Mouse (Mus musculus): ENCODE measurements around the gene Mafg. TPM values are rescaled to one million over a fixed set of nuclear protein-coding genes. Genes with fewer than 3 reads are reported as not detected.

Mafg gene
- total RNA-seq (2012; rRNA removed) = 26.5 and 29.7 TPM in 2 replicates
- polyA plus RNA-seq (2012; ENCODE audit: insufficient read depth in 1 of 2, insufficient read length in 2 of 2, low read depth in 1 of 2, low replicate concordance in 2 of 2, missing spikeins in 1 of 2) = 100 to 1,000 TPM in 1 of 2 experiments, 10 to 100 TPM in 1; 54.0 to 113 TPM

DNA sequence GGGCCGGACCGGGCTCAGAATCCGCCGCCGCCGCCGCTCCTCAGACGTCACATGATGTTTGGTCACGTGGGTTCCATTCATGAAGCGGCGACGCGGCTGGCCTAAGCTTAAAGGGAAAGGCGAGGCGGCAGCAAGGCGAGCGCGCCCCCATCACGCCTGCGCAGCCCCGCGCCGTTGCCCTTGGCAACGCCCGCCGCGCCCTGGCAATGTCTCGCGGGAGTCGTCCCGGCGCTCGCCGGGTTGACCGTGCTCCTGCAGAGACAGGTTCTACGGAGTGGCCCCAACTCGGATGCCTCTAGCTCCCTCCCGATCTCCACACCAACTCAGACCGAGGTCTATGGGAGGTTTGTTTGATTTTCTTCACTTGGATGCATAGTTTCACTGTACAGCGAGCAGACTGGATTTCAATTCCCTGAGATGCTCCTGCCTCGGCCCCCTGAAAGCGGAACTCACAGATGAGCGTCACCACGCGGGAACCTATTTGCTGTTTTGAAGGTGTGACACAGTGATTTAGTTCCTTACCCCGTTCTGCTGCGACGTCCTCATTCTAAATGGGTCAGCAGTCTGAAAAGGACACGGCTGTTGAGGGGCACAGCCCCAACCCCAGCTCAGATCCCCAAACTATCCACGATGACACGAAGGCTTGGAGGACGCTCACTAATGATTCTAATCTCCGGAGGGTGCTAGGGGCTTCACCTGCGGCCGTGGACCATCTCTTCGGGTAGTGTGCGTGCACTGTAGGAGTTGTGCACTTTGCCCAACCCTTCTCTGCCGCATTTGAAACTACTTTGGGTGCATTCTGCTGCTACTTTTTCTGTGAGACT is at the start of gene Mafg:
Gene Mafg, minus strand, starts transcription at position 81 of the 824 bp plus-strand sequence.
- Histone ChIP-seq H3K79me2 (ENCODE audit: control insufficient read depth, insufficient read depth, low read length, poor library complexity) (peaks cover 51% of the 10 kb centered on the region), H3K9me3 (replicated peaks; ENCODE audit: insufficient read depth, low read length) (no peaks in the 10 kb centered on the region), H3K9ac (ENCODE audit: control insufficient read depth, low read depth, low read length, poor library complexity, severe bottlenecking) (peak within 1 kb of the TSS; percentile 98), H3K4me1 (ENCODE audit: control insufficient read depth in 1 of 2, insufficient read depth in 2 of 2, low read length in 2 of 2) (peaks cover 26 to 48% of the 10 kb centered on the region in 2 experiments), H3K27ac (ENCODE audit: control insufficient read depth, low read depth, low read length) (peak within 1 kb of the TSS; percentile 78), H3K36me3 (ENCODE audit: control insufficient read depth in 1 of 2, insufficient read depth in 2 of 2, low read length in 2 of 2) (peaks cover 3 to 39% of the 10 kb centered on the region in 2 experiments; a peak in 3 of 4 replicates), H3K4me3 (ENCODE audit: control insufficient read depth in 1 of 2, insufficient read depth in 1 of 2, low read depth in 2 of 2, low read length in 2 of 2) (peak within 1 kb of the TSS; percentile 79 to 87), H3K27me3 (ENCODE audit: control insufficient read depth in 1 of 2, insufficient read depth in 2 of 2, low read length in 2 of 2) (no peaks in the 10 kb centered on the region)
- TF ChIP-seq POLR2A (IDR thresholded peaks at IDR 0.05; ENCODE audit: control insufficient read depth in 1 of 2, insufficient read depth in 1 of 2, low read depth in 1 of 2, low read length in 2 of 2, poor library complexity in 1 of 2) (peak in 1 of 2 experiments; percentile 87; a peak in 3 of 4 replicates), USF2 (IDR thresholded peaks at IDR 0.05; ENCODE audit: borderline replicate concordance in 1 of 2, insufficient read depth in 1 of 2, low read depth in 1 of 2, low read length in 2 of 2) (peak; percentile 81 to 94; a peak in 3 of 4 replicates), CHD2 (IDR thresholded peaks at IDR 0.05; ENCODE audit: low read length) (peak; percentile 93), ETS1 (IDR thresholded peaks at IDR 0.05; ENCODE audit: low read depth, low read length) (peak; percentile 52; the same call in 1 of the 2 replicates), TCF12 (IDR thresholded peaks at IDR 0.05; ENCODE audit: low read depth, low read length) (peak; percentile 55; the same call in 1 of the 2 replicates), USF1 (IDR thresholded peaks at IDR 0.05; ENCODE audit: low read depth, low read length) (peak; percentile 98), MYB (IDR thresholded peaks at IDR 0.05; ENCODE audit: low read depth, low read length) (no peak), GATA1 (IDR thresholded peaks at IDR 0.05; ENCODE audit: low read depth, low read length) (no peak), KAT2A (conservative IDR thresholded peaks at IDR 0.05; ENCODE audit: low read depth, low read length) (no peak), RCOR1 (IDR thresholded peaks at IDR 0.05; ENCODE audit: low read depth, low read length) (no peak), SIN3A (IDR thresholded peaks at IDR 0.05; ENCODE audit: low read length) (peak; percentile 94), MXI1 (IDR thresholded peaks at IDR 0.05; ENCODE audit: low read depth, low read length) (peak; percentile 91), MAX (IDR thresholded peaks at IDR 0.05; ENCODE audit: low read length) (peak; percentile 93), MAFK (IDR thresholded peaks at IDR 0.05; ENCODE audit: borderline replicate concordance, low read depth, low read length) (no peak), ZKSCAN1 (IDR thresholded peaks at IDR 0.05; ENCODE audit: low read depth, low read length) (no peak), TBP (IDR thresholded peaks at IDR 0.05; ENCODE audit: low read depth, low read length) (0 out of 2 replicates have a peak, but pooled peaks have one; percentile 25), ELF1 (IDR thresholded peaks at IDR 0.05; ENCODE audit: low read depth, low read length) (peak; percentile 74), NRF1 (IDR thresholded peaks at IDR 0.05; ENCODE audit: insufficient read depth, low read depth, low read length, poor library complexity, severe bottlenecking) (peak; percentile 95), JUND (IDR thresholded peaks at IDR 0.05; ENCODE audit: low read depth, low read length) (no peak), BHLHE40 (IDR thresholded peaks at IDR 0.05; ENCODE audit: borderline replicate concordance, low read depth, low read length) (peak; percentile 27; the same call in 1 of the 2 replicates), POLR2AphosphoS5 (IDR thresholded peaks at IDR 0.05; ENCODE audit: borderline replicate concordance, low read depth, low read length) (no peak), CTCF (IDR thresholded peaks at IDR 0.05 in 2 of 3, conservative IDR thresholded peaks at IDR 0.05 in 1 of 3; ENCODE audit: control insufficient read depth in 1 of 3, insufficient read depth in 1 of 3, low read depth in 2 of 3, low read length in 3 of 3, poor library complexity in 1 of 3, severe bottlenecking in 1 of 3) (0 out of 6 replicates have a peak, but pooled peaks of 1 of the 3 experiments have one; percentile 2), ZC3H11A (IDR thresholded peaks at IDR 0.05; ENCODE audit: low read depth, low read length) (no peak), SMC3 (IDR thresholded peaks at IDR 0.05; ENCODE audit: low read depth, low read length) (no peak), CHD1 (IDR thresholded peaks at IDR 0.05; ENCODE audit: low read depth, low read length) (no peak), MYC (IDR thresholded peaks at IDR 0.05; ENCODE audit: low read depth, low read length) (peak; percentile 78), EP300 (IDR thresholded peaks at IDR 0.05; ENCODE audit: low read depth in 1 of 2, low read length in 2 of 2) (0 out of 4 replicates have a peak, but pooled peaks of 1 of the 2 experiments have one; percentile 12), NELFE (IDR thresholded peaks at IDR 0.05; ENCODE audit: low read depth, low read length) (peak; percentile 65; the same call in 1 of the 2 replicates), HCFC1 (IDR thresholded peaks at IDR 0.05; ENCODE audit: low read depth, low read length) (peak; percentile 82), UBTF (IDR thresholded peaks at IDR 0.05; ENCODE audit: borderline replicate concordance, insufficient read depth, low read depth, low read length) (no peak)
- DNase-seq (ENCODE audit: low read depth, low spot score) = peak; percentile 99
